Mouse (Mus musculus): ENCODE data around the gene Gm10134. TPM values are rescaled to one million over a fixed set of nuclear protein-coding genes. Genes with fewer than 3 reads are reported as not detected.
"Not testable (repeated sequence)": the region's sequence is repeated elsewhere in the genome, so short reads cannot be mapped to it uniquely, and the experiment has no call there.

Gm10134 gene
- polyA plus RNA-seq, 1 experiment from 2014 or later, result 1.3 TPM

DNA sequence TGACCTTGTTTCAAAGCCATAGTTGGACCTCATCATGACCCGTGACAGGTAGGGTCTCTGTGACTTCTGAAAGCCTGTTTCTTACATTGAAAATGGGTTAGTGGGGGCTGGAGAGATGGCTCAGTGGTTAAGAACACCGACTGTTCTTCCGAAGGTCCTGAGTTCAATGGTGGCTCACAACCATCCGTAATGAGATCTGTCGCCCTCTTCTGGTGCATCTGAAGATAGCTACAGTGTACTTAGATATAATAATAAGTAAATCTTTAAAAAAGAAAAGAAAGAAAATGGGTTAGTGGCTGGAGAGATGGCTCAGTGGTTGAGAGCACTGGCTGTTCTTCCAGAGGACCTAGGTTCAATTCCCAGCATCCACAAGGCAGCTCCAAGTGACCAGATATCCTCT lies 5.7 kb downstream of the Gm10134 start:
- not testable (repeated sequence) for H3K9ac ChIP-seq; H3K36me3 ChIP-seq; H3K9me3 ChIP-seq (replicated peaks); H3K4me2 ChIP-seq; H3K4me3 ChIP-seq; ATAC-seq (replicated peaks; ENCODE audit: insufficient number of reproducible peaks, insufficient read depth, low FRiP score, low read depth); H3K27ac ChIP-seq
- Histone ChIP-seq H3K27me3 (peaks cover 17% of the 10 kb centered on the region; the same call in 1 of the 2 replicates), H3K4me1 (replicated peaks) (peaks cover 16% of the 10 kb centered on the region)
- WGBS, result 47% methylated on average over 5 of the region's 5 CpGs

DNA sequence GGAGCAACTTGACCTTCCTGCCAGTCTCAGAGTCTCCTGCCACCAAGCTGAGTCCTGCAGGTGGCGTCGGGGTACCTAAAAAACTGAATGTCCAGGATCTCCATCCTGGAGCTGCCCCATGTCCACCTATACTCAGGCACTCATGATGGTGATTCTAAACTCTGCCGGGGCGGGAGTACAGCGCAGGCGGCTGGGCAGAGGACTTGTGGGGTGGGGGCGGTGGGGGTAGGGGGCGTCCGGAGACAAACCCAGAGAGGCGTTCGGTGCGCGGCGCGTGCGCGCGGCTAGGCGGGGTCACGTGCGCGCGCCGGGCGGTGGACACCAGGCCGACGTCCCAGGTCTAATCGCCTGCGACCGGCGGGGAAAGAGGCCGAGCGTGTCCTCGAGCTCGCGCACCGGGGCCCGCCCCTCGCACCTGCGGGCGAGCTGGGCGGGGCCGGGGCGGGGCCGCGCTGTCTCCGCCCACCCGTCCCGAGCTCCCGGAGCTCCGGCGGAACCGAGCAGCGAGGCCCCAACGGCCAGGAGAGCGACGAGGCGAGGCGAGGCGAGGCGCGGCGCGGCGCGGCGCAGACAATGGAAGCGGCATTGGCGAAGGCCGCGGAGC lies 7.0 kb downstream of the Gm10134 start, which contains the start of gene Ralgds:
Ralgds (plus strand) TSS at position 328 of the 604 bp plus-strand sequence.
- no peak within 1 kb of the TSS for H3K27ac ChIP-seq
- under 1% methylated on average over 50 of the region's 71 CpGs for WGBS
- H3K9me3 ChIP-seq (replicated peaks), result no peaks in the 10 kb centered on the region
- H3K4me3 ChIP-seq, result peak within 1 kb of the TSS; percentile 72
- peak; percentile 69 for ATAC-seq (replicated peaks; ENCODE audit: insufficient number of reproducible peaks, insufficient read depth, low FRiP score, low read depth)
- no peaks in the 10 kb centered on the region for H3K36me3 ChIP-seq
- H3K4me2 ChIP-seq, result peak within 1 kb of the TSS; percentile 99
- H3K4me1 ChIP-seq (replicated peaks), result peaks cover 22% of the 10 kb centered on the region
- peaks cover 17% of the 10 kb centered on the region; the same call in 1 of the 2 replicates for H3K27me3 ChIP-seq
- H3K9ac ChIP-seq, result peak within 1 kb of the TSS; percentile 79

DNA sequence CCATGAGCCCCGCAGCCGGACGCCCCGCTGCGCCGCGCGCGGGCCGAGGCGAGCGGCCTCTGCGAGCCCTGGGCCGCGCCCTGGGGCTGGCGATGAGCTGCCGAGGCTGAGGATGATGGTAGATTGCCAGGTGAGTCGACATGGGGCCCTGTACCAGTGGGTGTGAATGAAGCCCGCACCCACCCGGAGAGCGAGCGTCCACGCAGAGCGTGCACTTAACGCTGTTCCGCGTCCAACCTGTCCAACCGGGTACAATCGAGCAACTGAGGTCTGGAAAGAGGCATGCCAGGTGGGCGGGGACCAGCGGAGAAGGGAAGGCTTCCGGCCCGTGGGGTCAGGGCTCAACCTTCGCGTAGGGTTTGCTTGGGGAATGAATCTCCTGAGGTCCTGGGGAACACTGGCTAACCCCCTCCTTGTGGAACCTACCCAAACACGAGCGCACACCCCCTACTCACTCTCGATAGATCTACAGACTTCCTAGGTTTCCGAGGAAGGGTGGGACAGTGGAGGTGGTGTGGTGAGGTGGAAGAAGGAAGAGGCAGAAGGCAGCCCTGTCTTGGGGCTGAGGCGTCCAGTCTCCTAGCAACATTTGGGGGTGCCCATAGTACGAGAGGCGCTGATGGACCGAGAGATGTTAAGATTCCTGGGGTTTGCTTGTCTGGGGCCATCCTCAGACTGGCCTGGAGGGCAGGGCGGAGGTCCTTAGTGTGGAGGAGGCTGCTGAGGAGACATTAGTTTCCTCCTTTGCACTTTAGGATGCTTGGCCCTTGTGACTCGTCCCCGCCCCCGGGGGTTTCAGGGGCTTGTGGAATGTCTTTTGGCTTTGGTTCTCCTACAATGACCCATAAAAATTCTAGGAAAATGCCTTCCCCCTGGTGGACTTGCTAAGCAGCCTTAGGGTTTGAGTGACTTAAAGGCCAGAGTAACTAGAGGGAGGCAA lies 7.8 kb downstream of the Gm10134 start:
- H3K9me3 ChIP-seq (replicated peaks), result no peaks in the 10 kb centered on the region
- peak overlapping the region; percentile 79 for H3K9ac ChIP-seq
- peaks cover 14% of the 10 kb centered on the region; the same call in 1 of the 2 replicates for H3K27me3 ChIP-seq
- H3K4me3 ChIP-seq, result peak overlapping the region; percentile 72
- WGBS, result 7% methylated on average over 47 of the region's 47 CpGs
- peaks cover 22% of the 10 kb centered on the region for H3K4me1 ChIP-seq (replicated peaks)
- ATAC-seq (replicated peaks; ENCODE audit: insufficient number of reproducible peaks, insufficient read depth, low FRiP score, low read depth), result peak; percentile 9; the same call in 1 of the 2 replicates
- no peaks in the 10 kb centered on the region for H3K36me3 ChIP-seq
- H3K27ac ChIP-seq, result no peak overlapping the region
- H3K4me2 ChIP-seq, result peak overlapping the region; percentile 99

DNA sequence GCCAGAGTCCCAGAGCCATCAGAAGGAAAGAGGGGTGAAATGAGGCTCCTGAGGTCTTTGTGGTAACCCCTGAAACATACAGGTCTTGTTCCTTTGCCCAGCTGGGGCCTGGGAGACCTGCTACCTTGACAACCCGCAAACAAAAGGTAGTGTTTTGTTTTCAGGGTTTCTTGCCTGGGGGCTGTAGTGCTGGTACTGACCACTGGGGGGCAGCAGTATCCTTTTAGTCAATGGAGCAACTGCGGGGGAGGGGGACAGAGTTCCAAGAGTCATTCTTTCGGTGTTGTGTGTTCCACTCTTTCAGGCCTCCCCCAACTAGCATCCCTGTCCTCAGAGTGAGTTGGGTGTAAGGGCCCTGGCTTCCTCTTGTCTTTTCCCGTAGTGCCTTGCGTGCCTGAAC lies 8.6 kb downstream of the Gm10134 start:
- H3K9me3 ChIP-seq (replicated peaks), result no peaks in the 10 kb centered on the region
- ATAC-seq (replicated peaks; ENCODE audit: insufficient number of reproducible peaks, insufficient read depth, low FRiP score, low read depth), result no peak
- 16% methylated on average over 5 of the region's 5 CpGs for WGBS
- H3K27ac ChIP-seq, result no peak overlapping the region
- peaks cover 22% of the 10 kb centered on the region for H3K4me1 ChIP-seq (replicated peaks)
- peak overlapping the region; percentile 72 for H3K4me3 ChIP-seq
- no peaks in the 10 kb centered on the region for H3K36me3 ChIP-seq
- peaks cover 14% of the 10 kb centered on the region; the same call in 1 of the 2 replicates for H3K27me3 ChIP-seq
- peak overlapping the region; percentile 99 for H3K4me2 ChIP-seq
- H3K9ac ChIP-seq, result no peak overlapping the region

DNA sequence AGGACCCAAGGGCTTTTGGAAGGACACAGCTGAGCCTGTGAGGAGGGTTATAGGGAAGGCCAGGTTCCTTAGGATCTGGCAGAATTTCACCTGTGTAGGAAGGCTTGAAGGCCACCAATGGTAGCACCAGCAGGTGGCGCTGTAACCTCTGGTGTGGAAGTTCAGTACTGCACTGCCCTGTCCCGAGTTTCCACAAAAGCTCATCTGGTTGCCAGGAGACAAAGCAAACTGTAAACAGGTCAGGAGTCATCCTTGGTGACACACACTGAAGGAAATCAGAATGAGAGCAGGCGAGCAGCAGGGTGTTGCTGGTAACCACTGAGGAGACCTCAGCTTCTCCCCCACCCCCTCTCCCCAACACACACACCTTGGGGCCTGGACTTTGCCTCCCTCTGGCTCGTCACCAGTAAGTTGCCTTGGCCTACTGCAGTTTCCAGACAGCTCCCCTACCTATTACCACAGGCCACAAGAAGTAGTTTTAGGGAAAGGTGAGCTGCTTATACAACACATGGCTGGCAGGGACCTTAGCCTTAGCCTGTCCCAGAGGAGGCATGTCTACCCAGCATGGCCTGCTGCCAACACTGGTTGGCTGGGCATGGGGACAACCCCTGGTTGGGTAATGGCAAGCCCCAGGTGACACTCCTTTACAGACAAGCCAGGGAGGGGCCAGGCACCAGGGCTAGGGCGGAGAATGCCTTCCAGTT lies 11.5 kb downstream of the Gm10134 start:
- H3K36me3 ChIP-seq, result no peaks in the 10 kb centered on the region
- H3K27ac ChIP-seq, result no peak overlapping the region
- H3K27me3 ChIP-seq, result 0 out of 2 replicates have a peak, but pooled peaks cover under 1% of the 10 kb centered on the region
- no peak overlapping the region for H3K4me2 ChIP-seq
- ATAC-seq (replicated peaks; ENCODE audit: insufficient number of reproducible peaks, insufficient read depth, low FRiP score, low read depth), result peak; percentile 34
- 42% methylated on average over 5 of the region's 5 CpGs for WGBS
- no peaks in the 10 kb centered on the region for H3K9me3 ChIP-seq (replicated peaks)
- no peak overlapping the region for H3K4me3 ChIP-seq
- H3K9ac ChIP-seq, result no peak overlapping the region
- peaks cover 28% of the 10 kb centered on the region for H3K4me1 ChIP-seq (replicated peaks)

DNA sequence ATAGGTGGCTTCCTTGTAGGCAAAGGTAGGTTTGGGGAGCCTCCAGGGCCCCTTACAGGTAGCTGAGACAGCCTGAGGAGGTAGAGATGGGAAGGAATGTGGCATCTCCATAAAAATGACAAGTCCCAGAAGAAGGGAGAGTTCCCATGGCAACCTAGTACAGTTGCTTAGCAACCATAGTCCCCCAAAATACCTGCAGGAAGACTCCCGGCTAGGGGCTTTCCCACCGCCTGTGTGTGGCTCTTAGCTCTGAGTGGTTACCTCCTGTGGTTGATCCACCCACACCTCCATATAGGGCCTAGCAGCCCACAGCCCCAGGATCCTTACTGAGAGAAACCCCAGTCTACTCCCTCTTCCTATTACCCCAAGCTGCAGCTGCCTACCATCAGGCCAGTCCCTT lies 12.3 kb downstream of the Gm10134 start:
- H3K9ac ChIP-seq, result no peak overlapping the region
- H3K36me3 ChIP-seq, result no peaks in the 10 kb centered on the region
- WGBS, result 55% methylated on average over 2 of the region's 2 CpGs
- no peak overlapping the region for H3K4me2 ChIP-seq
- ATAC-seq (replicated peaks; ENCODE audit: insufficient number of reproducible peaks, insufficient read depth, low FRiP score, low read depth), result no peak
- H3K4me1 ChIP-seq (replicated peaks), result peaks cover 30% of the 10 kb centered on the region
- H3K9me3 ChIP-seq (replicated peaks), result no peaks in the 10 kb centered on the region
- H3K27ac ChIP-seq, result no peak overlapping the region
- no peak overlapping the region for H3K4me3 ChIP-seq
- no peaks in the 10 kb centered on the region for H3K27me3 ChIP-seq

DNA sequence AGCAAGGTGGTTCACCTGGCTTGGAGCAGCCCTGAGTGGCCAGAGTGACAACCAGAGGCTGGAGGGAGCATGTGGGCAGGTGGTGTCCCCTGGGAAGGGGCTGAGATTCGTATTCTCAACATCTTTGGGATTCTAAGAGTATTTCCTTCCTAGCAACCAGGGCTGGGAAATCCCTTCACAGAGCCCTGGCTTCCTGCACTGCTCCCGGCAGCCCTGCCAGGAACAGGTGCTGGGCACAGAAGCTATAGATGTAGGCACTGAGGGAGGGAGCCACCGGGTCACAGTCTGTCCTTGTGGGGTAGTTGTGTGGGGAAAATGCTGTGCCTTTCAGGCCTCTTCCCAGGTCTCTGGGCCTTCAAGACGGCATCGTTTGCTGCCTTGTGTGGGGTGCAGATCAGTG lies 14.7 kb downstream of the Gm10134 start:
- no peaks in the 10 kb centered on the region for H3K9me3 ChIP-seq (replicated peaks)
- H3K4me2 ChIP-seq, result no peak overlapping the region
- H3K9ac ChIP-seq, result no peak overlapping the region
- no peak overlapping the region for H3K27ac ChIP-seq
- no peaks in the 10 kb centered on the region for H3K27me3 ChIP-seq
- WGBS, result 75% methylated on average over 5 of the region's 5 CpGs
- H3K4me3 ChIP-seq, result no peak overlapping the region
- H3K36me3 ChIP-seq, result no peaks in the 10 kb centered on the region
- ATAC-seq (replicated peaks; ENCODE audit: insufficient number of reproducible peaks, insufficient read depth, low FRiP score, low read depth), result no peak
- H3K4me1 ChIP-seq (replicated peaks), result peaks cover 38% of the 10 kb centered on the region

DNA sequence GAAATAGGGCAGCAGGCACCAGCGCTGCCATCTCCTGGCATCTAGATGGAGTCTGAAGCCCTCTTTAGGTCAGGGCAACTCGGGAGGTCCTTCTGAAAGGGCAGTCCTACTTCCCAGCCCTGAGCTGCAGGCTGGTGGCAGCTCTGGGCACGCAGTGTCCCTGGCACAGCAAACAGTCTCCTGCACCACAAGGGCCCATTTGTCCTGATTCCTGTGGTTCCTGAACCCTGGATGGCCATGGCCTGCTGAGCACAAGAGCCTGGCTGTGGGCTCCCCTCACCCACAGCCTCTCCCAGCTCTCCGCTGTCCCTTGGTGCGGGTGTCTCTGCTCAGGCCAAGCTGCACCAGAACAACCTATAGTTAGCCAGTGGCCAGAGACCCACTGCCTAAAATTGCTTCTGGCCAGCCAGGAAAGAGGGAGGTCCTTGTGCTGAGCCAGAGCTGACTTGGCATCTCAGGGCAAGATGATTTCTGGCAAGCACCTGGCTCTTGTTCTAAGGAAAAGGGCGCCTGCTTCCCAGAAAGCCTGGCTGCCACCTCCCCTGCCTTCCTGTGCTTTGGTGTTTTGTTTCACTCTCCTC lies 15.8 kb downstream of the Gm10134 start:
- Histone ChIP-seq H3K27me3 (no peaks in the 10 kb centered on the region), H3K4me1 (replicated peaks) (peaks cover 48% of the 10 kb centered on the region), H3K9ac (no peak overlapping the region), H3K9me3 (replicated peaks) (no peaks in the 10 kb centered on the region), H3K4me3 (no peak overlapping the region), H3K36me3 (no peaks in the 10 kb centered on the region), H3K27ac (no peak overlapping the region), H3K4me2 (no peak overlapping the region)
- no peak for ATAC-seq (replicated peaks; ENCODE audit: insufficient number of reproducible peaks, insufficient read depth, low FRiP score, low read depth)
- WGBS, result 79% methylated on average over 6 of the region's 6 CpGs

DNA sequence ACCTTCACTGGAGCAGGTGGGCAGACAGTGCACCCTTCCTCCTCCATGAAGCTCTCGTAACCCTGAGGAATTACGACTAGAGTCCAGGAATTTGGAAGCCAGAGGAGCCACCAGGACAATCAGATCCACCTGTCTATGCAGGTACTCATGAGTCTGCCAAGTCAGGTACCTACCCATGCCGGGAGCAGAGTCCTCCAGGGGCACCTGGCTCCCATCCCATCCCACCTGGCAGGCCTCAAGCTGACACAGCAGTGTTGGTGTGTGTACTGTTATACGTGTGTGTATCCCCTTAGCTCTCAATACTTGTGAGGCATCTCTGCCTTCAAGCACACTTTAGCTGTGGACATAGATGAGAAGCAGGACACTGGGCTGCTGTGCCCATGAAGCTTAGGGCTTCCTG lies 16.3 kb downstream of the Gm10134 start:
- H3K9me3 ChIP-seq (replicated peaks), result no peaks in the 10 kb centered on the region
- no peak for ATAC-seq (replicated peaks; ENCODE audit: insufficient number of reproducible peaks, insufficient read depth, low FRiP score, low read depth)
- peaks cover 48% of the 10 kb centered on the region for H3K4me1 ChIP-seq (replicated peaks)
- no peaks in the 10 kb centered on the region for H3K36me3 ChIP-seq
- no peak overlapping the region for H3K4me3 ChIP-seq
- no peak overlapping the region for H3K27ac ChIP-seq
- WGBS, result 71% methylated on average over 4 of the region's 4 CpGs
- no peak overlapping the region for H3K9ac ChIP-seq
- no peak overlapping the region for H3K4me2 ChIP-seq
- no peaks in the 10 kb centered on the region for H3K27me3 ChIP-seq

DNA sequence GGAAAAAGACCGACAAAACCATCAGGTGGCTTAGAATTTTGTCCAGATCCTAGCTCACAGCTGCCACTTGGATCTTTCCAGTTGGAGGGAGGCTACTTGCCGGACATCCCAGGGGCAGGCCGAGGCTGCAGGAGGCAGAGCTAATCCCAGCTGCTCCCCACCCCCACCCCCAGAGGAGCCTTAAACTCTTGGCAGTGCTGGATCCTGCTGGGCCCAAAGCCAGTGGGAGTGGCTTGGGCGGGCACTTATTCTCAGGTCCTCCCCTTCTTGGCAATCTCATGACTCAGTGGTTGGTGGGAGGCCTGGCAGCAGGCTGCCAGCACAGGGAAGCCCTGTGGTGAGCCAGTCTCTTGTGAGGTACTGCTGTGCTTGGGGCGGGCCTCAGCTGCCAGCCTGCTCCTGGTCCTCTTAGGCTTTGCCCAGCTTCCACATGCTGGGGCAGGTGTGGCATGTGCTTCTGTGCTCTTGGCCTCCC lies 17.8 kb downstream of the Gm10134 start:
- 26% methylated on average over 5 of the region's 5 CpGs for WGBS

More for the DNA sequence above, 17.8 kb downstream of the Gm10134 start:
- Histone ChIP-seq H3K4me2 (0 out of 2 replicates have a peak overlapping the region, but pooled peaks have one; percentile 9), H3K4me1 (replicated peaks) (peaks cover 43% of the 10 kb centered on the region), H3K36me3 (no peaks in the 10 kb centered on the region), H3K27ac (peak overlapping the region; percentile 54), H3K9ac (no peak overlapping the region), H3K9me3 (replicated peaks) (no peaks in the 10 kb centered on the region), H3K4me3 (no peak overlapping the region), H3K27me3 (no peaks in the 10 kb centered on the region)
- ATAC-seq (replicated peaks; ENCODE audit: insufficient number of reproducible peaks, insufficient read depth, low FRiP score, low read depth), result peak; percentile 87
